Comparison of ENCODE assay signal across 14 mouse cellular contexts in genomic region chr14:75850819-75851218, GRCm38 (mm10). TPM values are rescaled to one million over a fixed set of nuclear protein-coding genes. Genes with fewer than 3 reads are reported as not detected.
DNase-seq lines count a peak whose midpoint lies in the region; ATAC-seq lines count a peak whose summit lies in the region.
"Had no signal": no experiment of that assay in that cellular context is flagged by ENCODE, and none has a peak within 500 bp of the region (broad histone marks: within the 10 kb centered on the region; RNA-seq: fewer than 3 reads in every experiment).

No protein-coding gene starts in this region.

- peaks cover 2% of the 10 kb centered on the region for H3K4me1 ChIP-seq in hindbrain, embryonic 11.5 days (replicated peaks; ENCODE audit: control insufficient read depth, insufficient read depth, low read length)
- peaks cover 7% of the 10 kb centered on the region; the same call in 1 of the 2 replicates for H3K4me1 ChIP-seq in midbrain, embryonic 14.5 days (ENCODE audit: control insufficient read depth, insufficient read depth, low read length)
- peaks cover 25% of the 10 kb centered on the region for H3K4me1 ChIP-seq in heart, embryonic 12.5 days (replicated peaks)

- intact Hi-C loops in left cerebral cortex, postnatal 4 days (cut with DNase I) = no loop called here
- intact Hi-C loops in gastrocnemius, postnatal 36 days (cut with DNase I) = no loop called here

- no peak overlapping the region for H3K4me2 ChIP-seq in hindbrain, embryonic 11.5 days (replicated peaks; ENCODE audit: low read depth, low read length)
- no peak overlapping the region for H3K4me2 ChIP-seq in midbrain, embryonic 14.5 days (ENCODE audit: low read length)
- H3K4me2 ChIP-seq in heart, embryonic 12.5 days = no peak overlapping the region
- H3K4me2 ChIP-seq: limb, embryonic 15.5 days; lung, embryonic 15.5 days had no signal

- no peak overlapping the region for H3K9ac ChIP-seq in hindbrain, embryonic 11.5 days (ENCODE audit: low read depth, low read length)
- H3K9ac ChIP-seq in midbrain, embryonic 14.5 days (replicated peaks; ENCODE audit: low read length) = no peak overlapping the region
- H3K9ac ChIP-seq in heart, embryonic 12.5 days = no peak overlapping the region
- H3K9ac ChIP-seq: limb, embryonic 15.5 days; lung, embryonic 15.5 days had no signal

- no peaks in the 10 kb centered on the region for H3K9me3 ChIP-seq in hindbrain, embryonic 11.5 days (ENCODE audit: control insufficient read depth, low read length)
- H3K9me3 ChIP-seq in midbrain, embryonic 14.5 days (ENCODE audit: control insufficient read depth, low read length) = no peaks in the 10 kb centered on the region
- no peaks in the 10 kb centered on the region for H3K9me3 ChIP-seq in heart, embryonic 12.5 days (replicated peaks)
- H3K9me3 ChIP-seq: heart, embryonic 10.5 days; limb, embryonic 15.5 days; lung, embryonic 15.5 days had no signal

- no peak overlapping the region for H3K27ac ChIP-seq in hindbrain, embryonic 11.5 days (ENCODE audit: low read depth, low read length)
- H3K27ac ChIP-seq in midbrain, embryonic 14.5 days (replicated peaks; ENCODE audit: low read depth, low read length) = no peak overlapping the region
- no peak overlapping the region for H3K27ac ChIP-seq in heart, embryonic 12.5 days (ENCODE audit: poor library complexity, severe bottlenecking)
- H3K27ac ChIP-seq: heart, embryonic 10.5 days; kidney, postnatal 0 days; limb, embryonic 15.5 days; lung, embryonic 15.5 days had no signal

- no peaks in the 10 kb centered on the region for H3K27me3 ChIP-seq in hindbrain, embryonic 11.5 days (ENCODE audit: control insufficient read depth, insufficient read depth, low read length)
- no peaks in the 10 kb centered on the region for H3K27me3 ChIP-seq in midbrain, embryonic 14.5 days (ENCODE audit: control insufficient read depth, insufficient read depth, low read length)
- no peaks in the 10 kb centered on the region for H3K27me3 ChIP-seq in heart, embryonic 12.5 days (replicated peaks)
- H3K27me3 ChIP-seq: limb, embryonic 15.5 days; lung, embryonic 15.5 days had no signal

- no peak overlapping the region for H3K4me3 ChIP-seq in hindbrain, embryonic 11.5 days (ENCODE audit: low read depth, low read length)
- no peak overlapping the region for H3K4me3 ChIP-seq in midbrain, embryonic 14.5 days (replicated peaks; ENCODE audit: low read depth, low read length)
- H3K4me3 ChIP-seq in heart, embryonic 12.5 days = no peak overlapping the region
- H3K4me3 ChIP-seq: heart, embryonic 10.5 days; limb, embryonic 15.5 days; lung, embryonic 15.5 days had no signal

- H3K36me3 ChIP-seq in hindbrain, embryonic 11.5 days (ENCODE audit: control insufficient read depth, insufficient read depth, low read length) = peaks cover 17% of the 10 kb centered on the region
- peaks cover 46% of the 10 kb centered on the region for H3K36me3 ChIP-seq in midbrain, embryonic 14.5 days (ENCODE audit: control insufficient read depth, insufficient read depth, low read length)
- H3K36me3 ChIP-seq in heart, embryonic 12.5 days = peaks cover 68% of the 10 kb centered on the region

- peak; percentile 74 for ATAC-seq in hindbrain, embryonic 11.5 days (ENCODE audit: low FRiP score)
- ATAC-seq in midbrain, embryonic 14.5 days (ENCODE audit: low FRiP score, low TSS enrichment) = peak; percentile 48; the same call in 1 of the 2 replicates
- ATAC-seq in heart, embryonic 12.5 days (ENCODE audit: insufficient number of reproducible peaks, low FRiP score) = no peak

- peak; percentile 67 for DNase-seq in R1 (ENCODE audit: low read depth, low spot score)
- peak; percentile 46 for DNase-seq in embryo, embryonic 11 days
- DNase-seq in hindbrain, embryonic 11.5 days (ENCODE audit: low spot score) = peak; percentile 39
- no peak for DNase-seq in midbrain, embryonic 14.5 days
- DNase-seq in left cerebral cortex, postnatal 4 days = no peak
- DNase-seq in gastrocnemius, postnatal 36 days = no peak
- DNase-seq: adrenal gland, postnatal 10 days; layer of hippocampus, postnatal 36 days; thymus, postnatal 25 days had no signal

- WGBS in hindbrain, embryonic 11.5 days = 40% methylated on average over 6 of the region's 6 CpGs
- WGBS in midbrain, embryonic 14.5 days = 25% methylated on average over 6 of the region's 6 CpGs
- WGBS in heart, embryonic 12.5 days = 77% methylated on average over 6 of the region's 6 CpGs

RNA-seq across cellular contexts. Expression of gene Tpt1, which starts 5.9 kb away (rescaled TPM):
- 1,005 and 1,072 TPM in 2 replicates for polyA plus RNA-seq in hindbrain, embryonic 11.5 days (2014; fragmentation: Nextera tagmentation; extraction: Ambion mirVana)
- polyA plus RNA-seq in midbrain, embryonic 14.5 days (2014; fragmentation: Nextera tagmentation; extraction: Ambion mirVana) = 851 and 883 TPM in 2 replicates
- 921 and 928 TPM in 2 replicates for polyA plus RNA-seq in heart, embryonic 12.5 days (2016; fragmentation: Nextera tagmentation; extraction: Ambion mirVana)
- 1,000 to 10,000 TPM; 1,734 to 1,903 TPM for total RNA-seq in left cerebral cortex, postnatal 4 days (2021)
- 1,000 to 10,000 TPM; 2,921 to 3,241 TPM for total RNA-seq in gastrocnemius, postnatal 36 days (2021)

Comparison
In these comparisons a context has a peak if more than half of its experiments do, and no peak if none do; other contexts are left out.
1. DNase-seq: peak in R1 (single experiment), embryo, embryonic 11 days (single experiment) and hindbrain, embryonic 11.5 days (single experiment); none in midbrain, embryonic 14.5 days (single experiment), left cerebral cortex, postnatal 4 days (single experiment) and gastrocnemius, postnatal 36 days (0 of 2).